Mouse (Mus musculus) heart, embryonic 10.5 days (tissue): ENCODE results near the gene Spsb4. TPM values are rescaled to one million over a fixed set of nuclear protein-coding genes. Genes with fewer than 3 reads are reported as not detected.
A peak's percentile ranks its signal among the peaks of the same experiment; 100 is the strongest.

Source experiments
- DNase-seq: peaks from one replicate; pipeline ENCODE4 v3.0.0-alpha.2; 2017; ENCODE audit warnings: low spot score
- H3K27ac ChIP-seq: fragments of 300-500 bp; sonication (generic); 2 replicates; pipeline ENCODE4 v1.5.1; 2016; ENCODE audit warnings: mild to moderate bottlenecking
- H3K27me3 ChIP-seq: fragments of 300-500 bp; sonication (generic); 2 replicates; pipeline ENCODE4 v1.6.1; 2016; ENCODE audit warnings: mild to moderate bottlenecking; ENCODE audit not compliant: poor library complexity, insufficient read depth, severe bottlenecking
- H3K36me3 ChIP-seq: fragments of 300-500 bp; sonication (generic); 2 replicates; pipeline ENCODE4 v1.6.1; 2016; ENCODE audit warnings: mild to moderate bottlenecking, moderate library complexity
- H3K4me1 ChIP-seq: fragments of 300-500 bp; sonication (generic); 2 replicates; pipeline ENCODE4 v1.6.1; 2016; ENCODE audit warnings: mild to moderate bottlenecking
- H3K4me3 ChIP-seq: fragments of 300-500 bp; sonication (generic); 2 replicates; pipeline ENCODE4 v1.5.1; 2016; ENCODE audit warnings: mild to moderate bottlenecking, moderate library complexity
- H3K9me3 ChIP-seq: fragments of 300-500 bp; sonication (generic); 2 replicates; pipeline ENCODE4 v1.6.1; 2016; ENCODE audit warnings: mild to moderate bottlenecking, moderate library complexity
- WGBS: fragments of 180-500 bp; shearing (Covaris S2); methylation state at CpG from one replicate; pipeline ENCODE4 v1.1.7; 2016; 5-methylcytosine and 5-hydroxymethylcytosine counted together
- polyA plus RNA-seq: library from polyadenylated mRNA; unstranded; fragments of >200 nt; fragmentation: Nextera tagmentation; extraction: Ambion mirVana; gene quantifications from 2 replicates; pipeline ENCODE4 v1.2.1, GENCODE M21; 2016

Gene Spsb4
- polyA plus RNA-seq: 53.5 and 66.5 TPM in 2 replicates

- H3K4me1 ChIP-seq: peaks cover 45% of the 10 kb centered on the region
- H3K9me3 ChIP-seq: no peaks in the 10 kb centered on the region
- no peaks in the 10 kb centered on the region for H3K36me3 ChIP-seq
- under 1% methylated on average over 45 of the region's 47 CpGs for WGBS
- DNase-seq: peak; percentile 95
- peak within 1 kb of the TSS; percentile 76 for H3K4me3 ChIP-seq
- peak within 1 kb of the TSS; percentile 93 for H3K27ac ChIP-seq
- peaks cover 9% of the 10 kb centered on the region for H3K27me3 ChIP-seq
These were observed at the start of gene Spsb4 for GRCm38 (mm10) chr9:97018677-97019147. Gene Spsb4, minus strand, starts transcription at chr9:97018843.

- no peak for DNase-seq
- Histone ChIP-seq H3K27ac (no peak overlapping the region), H3K4me1 (0 out of 2 replicates have a peak, but pooled peaks cover 3% of the 10 kb centered on the region), H3K36me3 (peaks cover 13% of the 10 kb centered on the region), H3K27me3 (no peaks in the 10 kb centered on the region), H3K4me3 (no peak overlapping the region), H3K9me3 (no peaks in the 10 kb centered on the region)
- 87% methylated on average over 6 of the region's 6 CpGs for WGBS
These were observed 49.1 kb upstream of the Spsb4 start for GRCm38 (mm10) chr9:97067761-97068160.

DNA sequence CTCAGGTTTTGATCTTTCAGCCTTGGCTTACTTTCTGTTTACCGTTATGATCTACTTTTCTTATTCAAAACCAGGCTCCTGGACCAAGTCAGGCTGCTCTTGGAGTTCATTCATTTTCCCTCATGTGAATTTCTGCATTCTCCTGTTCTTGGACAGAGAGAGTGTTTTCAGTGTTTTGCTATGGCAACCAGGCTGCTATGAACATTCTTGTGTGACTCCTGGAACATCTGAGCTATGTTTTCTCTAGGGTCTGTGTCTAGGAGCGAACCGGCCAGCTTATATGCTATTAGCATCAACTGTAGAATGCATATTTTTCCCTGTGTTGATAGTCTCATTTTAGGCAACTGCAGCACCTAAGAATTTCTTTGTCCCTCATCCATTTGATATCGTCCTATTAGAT is 47.2 kb upstream of the Spsb4 start:
- no peaks in the 10 kb centered on the region for H3K9me3 ChIP-seq
- no peak overlapping the region for H3K27ac ChIP-seq
- 0 out of 2 replicates have a peak, but pooled peaks cover 3% of the 10 kb centered on the region for H3K4me1 ChIP-seq
- 84% methylated on average over 4 of the region's 4 CpGs for WGBS
- no peak overlapping the region for H3K4me3 ChIP-seq
- DNase-seq: no peak
- peaks cover 5% of the 10 kb centered on the region for H3K36me3 ChIP-seq
- H3K27me3 ChIP-seq: no peaks in the 10 kb centered on the region

DNA sequence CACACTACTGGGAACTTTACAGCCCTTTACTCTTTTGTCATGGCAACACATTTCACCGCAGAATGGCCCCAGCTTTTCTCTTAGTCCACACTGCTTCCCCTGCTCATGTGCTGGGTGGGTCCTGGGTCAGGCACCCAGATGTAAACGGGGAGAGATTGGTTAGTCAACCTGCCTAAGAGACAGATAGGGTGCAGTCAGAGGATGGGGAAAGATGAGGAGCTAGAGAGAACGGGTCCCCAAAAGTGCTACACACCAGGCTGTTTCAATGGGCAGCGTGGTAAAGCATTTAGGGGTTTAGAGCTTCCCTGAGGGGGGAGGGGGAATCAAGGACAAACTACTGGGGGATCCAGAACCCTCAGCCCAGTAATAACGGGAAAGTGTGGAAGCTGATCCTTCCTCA is 46.6 kb upstream of the Spsb4 start:
- H3K36me3 ChIP-seq: peaks cover 5% of the 10 kb centered on the region
- 0 out of 2 replicates have a peak, but pooled peaks cover 3% of the 10 kb centered on the region for H3K4me1 ChIP-seq
- DNase-seq: no peak
- no peak overlapping the region for H3K27ac ChIP-seq
- no peaks in the 10 kb centered on the region for H3K27me3 ChIP-seq
- H3K4me3 ChIP-seq: no peak overlapping the region
- WGBS: 72% methylated on average over 5 of the region's 5 CpGs
- no peaks in the 10 kb centered on the region for H3K9me3 ChIP-seq

DNA sequence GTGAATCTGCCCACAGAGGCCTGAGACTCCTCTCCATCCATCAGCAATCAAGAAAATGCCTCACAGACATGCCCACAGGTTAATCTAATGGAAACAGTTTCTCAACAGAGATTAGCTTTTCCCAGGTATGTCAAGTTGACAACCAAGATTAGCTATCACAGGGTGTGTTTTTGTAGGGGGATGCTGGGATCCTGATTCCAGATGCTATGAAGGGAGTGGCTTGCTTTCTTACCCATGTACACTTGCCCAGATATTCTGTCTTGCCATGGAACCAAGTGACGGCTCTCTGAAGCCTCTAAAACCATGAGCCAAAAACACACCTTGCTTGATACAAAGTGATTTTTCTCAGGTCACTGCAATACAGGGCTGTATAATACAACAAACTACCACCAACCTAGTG is 45.5 kb upstream of the Spsb4 start:
- peaks cover 5% of the 10 kb centered on the region for H3K36me3 ChIP-seq
- WGBS: 86% methylated on average over 1 of the region's 1 CpGs
- H3K4me3 ChIP-seq: no peak overlapping the region
- H3K27ac ChIP-seq: no peak overlapping the region
- no peaks in the 10 kb centered on the region for H3K9me3 ChIP-seq
- no peaks in the 10 kb centered on the region for H3K27me3 ChIP-seq
- 0 out of 2 replicates have a peak, but pooled peaks cover 3% of the 10 kb centered on the region for H3K4me1 ChIP-seq
- DNase-seq: no peak

GRCm38 (mm10) chr9:97061696-97062095 is 43.1 kb upstream of the Spsb4 start:
- Histone ChIP-seq H3K27ac (no peak overlapping the region), H3K4me3 (no peak overlapping the region), H3K9me3 (no peaks in the 10 kb centered on the region), H3K4me1 (peaks cover 7% of the 10 kb centered on the region), H3K36me3 (no peaks in the 10 kb centered on the region), H3K27me3 (no peaks in the 10 kb centered on the region)
- DNase-seq: no peak
- 92% methylated on average over 9 of the region's 9 CpGs for WGBS

- Histone ChIP-seq H3K36me3 (no peaks in the 10 kb centered on the region), H3K9me3 (no peaks in the 10 kb centered on the region), H3K4me1 (peaks cover 19% of the 10 kb centered on the region), H3K4me3 (peak overlapping the region; percentile 36), H3K27me3 (peaks cover 4% of the 10 kb centered on the region; the same call in 1 of the 2 replicates), H3K27ac (peak overlapping the region; percentile 62)
- DNase-seq: no peak
- 37% methylated on average over 18 of the region's 18 CpGs for WGBS
These were observed 38.1 kb upstream of the Spsb4 start for GRCm38 (mm10) chr9:97056541-97057338.

DNA sequence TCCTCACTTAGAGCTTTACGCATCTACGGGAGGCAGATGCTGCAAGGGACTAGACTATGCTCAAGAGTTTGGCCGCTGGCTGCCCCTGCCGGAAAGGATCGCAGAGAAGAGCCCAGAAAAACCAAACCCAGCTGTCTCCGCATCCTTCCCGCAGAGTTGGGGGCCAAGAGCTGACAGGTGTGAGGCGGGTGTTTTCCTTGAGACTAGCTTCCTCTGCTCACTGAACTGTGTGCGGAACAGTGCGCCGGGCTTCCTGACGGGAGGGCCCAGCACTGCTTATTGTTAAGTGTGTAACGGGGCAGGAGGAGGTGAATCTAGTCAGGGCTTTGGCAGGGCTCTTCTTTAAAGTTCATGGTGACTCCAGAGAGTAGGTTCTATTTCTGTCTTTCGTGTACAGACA is 37.3 kb upstream of the Spsb4 start:
- no peaks in the 10 kb centered on the region for H3K9me3 ChIP-seq
- no peaks in the 10 kb centered on the region for H3K36me3 ChIP-seq
- H3K4me1 ChIP-seq: peaks cover 23% of the 10 kb centered on the region
- 0 out of 2 replicates have a peak overlapping the region, but pooled peaks have one; percentile 36 for H3K4me3 ChIP-seq
- H3K27me3 ChIP-seq: peaks cover 4% of the 10 kb centered on the region; the same call in 1 of the 2 replicates
- H3K27ac ChIP-seq: peak overlapping the region; percentile 62
- no peak for DNase-seq
- 60% methylated on average over 14 of the region's 14 CpGs for WGBS

DNA sequence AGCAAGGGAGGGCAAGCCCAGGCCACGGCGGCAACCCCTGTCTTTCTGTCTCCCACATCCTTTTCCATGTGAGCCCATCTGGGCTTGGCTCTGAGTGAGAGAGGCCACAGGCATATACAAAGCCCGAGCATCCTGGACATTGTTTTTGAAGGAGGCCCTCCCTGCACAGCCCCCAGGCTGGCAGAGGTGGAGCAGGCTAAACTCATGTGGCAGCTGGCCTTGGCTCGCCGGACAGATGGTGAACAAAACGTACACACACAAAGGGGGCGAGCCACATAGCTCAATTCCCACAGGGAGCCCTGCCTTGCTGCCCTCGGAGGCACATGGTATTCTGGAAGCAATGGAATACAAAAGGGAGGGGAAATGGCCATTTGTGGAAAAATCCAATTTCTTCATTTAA is 32.5 kb upstream of the Spsb4 start:
- Histone ChIP-seq H3K4me3 (no peak overlapping the region), H3K36me3 (no peaks in the 10 kb centered on the region), H3K4me1 (peaks cover 11% of the 10 kb centered on the region), H3K27ac (no peak overlapping the region), H3K27me3 (peaks cover 4% of the 10 kb centered on the region; the same call in 1 of the 2 replicates), H3K9me3 (no peaks in the 10 kb centered on the region)
- WGBS: 65% methylated on average over 8 of the region's 8 CpGs
- no peak for DNase-seq

DNA sequence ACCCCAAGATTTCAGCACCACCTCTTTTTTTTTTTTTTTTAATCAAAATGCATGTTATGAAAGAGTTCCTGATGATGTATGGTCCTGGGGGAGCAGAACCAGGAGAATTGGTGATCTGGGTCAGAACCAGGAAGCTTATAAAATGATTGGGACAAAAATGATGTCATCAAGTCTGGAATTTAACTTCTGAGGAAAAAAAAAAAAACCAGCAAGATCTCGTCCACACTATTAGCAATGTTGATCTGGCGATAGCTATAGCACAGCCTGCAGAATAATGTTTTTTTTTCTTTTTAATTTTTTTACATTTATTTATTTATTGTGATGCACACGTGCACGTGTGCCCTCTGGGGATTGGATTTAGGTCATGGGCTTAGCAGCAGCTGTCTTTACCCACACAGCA is 27.6 kb upstream of the Spsb4 start:
- Histone ChIP-seq H3K9me3 (no peaks in the 10 kb centered on the region), H3K27ac (no peak overlapping the region), H3K4me3 (no peak overlapping the region), H3K36me3 (no peaks in the 10 kb centered on the region), H3K4me1 (0 out of 2 replicates have a peak, but pooled peaks cover 3% of the 10 kb centered on the region), H3K27me3 (no peaks in the 10 kb centered on the region)
- no peak for DNase-seq
- WGBS: 86% methylated on average over 4 of the region's 4 CpGs

GRCm38 (mm10) chr9:97041633-97042032 is 23.0 kb upstream of the Spsb4 start:
- Histone ChIP-seq H3K4me3 (no peak overlapping the region), H3K4me1 (no peaks in the 10 kb centered on the region), H3K27ac (no peak overlapping the region), H3K27me3 (peaks cover 4% of the 10 kb centered on the region; the same call in 1 of the 2 replicates), H3K36me3 (no peaks in the 10 kb centered on the region), H3K9me3 (no peaks in the 10 kb centered on the region)
- 72% methylated on average over 8 of the region's 8 CpGs for WGBS
- DNase-seq: no peak

DNA sequence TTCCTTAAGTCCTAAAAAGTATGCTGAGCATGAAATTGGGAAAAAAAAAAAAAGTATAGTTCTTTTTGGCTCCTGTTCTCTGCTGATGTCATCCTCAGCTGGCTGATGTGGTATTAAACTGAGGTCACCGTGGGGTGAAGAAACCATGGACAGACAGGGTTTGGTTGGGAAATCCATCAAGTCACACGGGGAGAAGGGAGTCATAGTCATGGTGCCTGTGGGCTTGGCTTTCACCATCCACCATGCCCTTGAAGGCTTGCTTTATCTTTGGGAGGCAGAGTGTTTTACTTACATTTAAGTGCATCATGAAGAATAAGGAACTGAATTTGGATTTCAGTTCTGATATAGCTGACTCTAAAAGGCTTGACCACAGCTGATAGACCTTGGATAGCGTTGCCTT is 19.4 kb upstream of the Spsb4 start:
- Histone ChIP-seq H3K4me1 (no peaks in the 10 kb centered on the region), H3K27me3 (peaks cover 4% of the 10 kb centered on the region; the same call in 1 of the 2 replicates), H3K36me3 (no peaks in the 10 kb centered on the region), H3K9me3 (no peaks in the 10 kb centered on the region), H3K27ac (no peak overlapping the region), H3K4me3 (no peak overlapping the region)
- no peak for DNase-seq
- WGBS: 86% methylated on average over 3 of the region's 3 CpGs

GRCm38 (mm10) chr9:97036656-97037055 is 18.0 kb upstream of the Spsb4 start:
- no peaks in the 10 kb centered on the region for H3K9me3 ChIP-seq
- H3K4me3 ChIP-seq: no peak overlapping the region
- H3K27ac ChIP-seq: no peak overlapping the region
- peaks cover 4% of the 10 kb centered on the region; the same call in 1 of the 2 replicates for H3K27me3 ChIP-seq
- H3K4me1 ChIP-seq: no peaks in the 10 kb centered on the region
- H3K36me3 ChIP-seq: no peaks in the 10 kb centered on the region
- no peak for DNase-seq
- 86% methylated on average over 7 of the region's 7 CpGs for WGBS
